Mouse (Mus musculus): ENCODE data around the gene Tekt5. TPM values are rescaled to one million over a fixed set of nuclear protein-coding genes. Genes with fewer than 3 reads are reported as not detected.

Gene Tekt5
- total and polyA plus RNA-seq, 2 experiments: 0.07 to 0.09 TPM

- Histone ChIP-seq H3K79me2 (ENCODE audit: control insufficient read depth, insufficient read depth, low read length) (no peaks in the 10 kb centered on the region), H3K36me3 (ENCODE audit: control insufficient read depth, insufficient read depth, low read length) (no peaks in the 10 kb centered on the region), H3K27ac (replicated peaks; ENCODE audit: insufficient read depth, low read depth, low read length) (no peak overlapping the region), H3K4me1 (ENCODE audit: control insufficient read depth, insufficient read depth, low read length) (peaks cover 3% of the 10 kb centered on the region; the same call in 1 of the 2 replicates), H3K27me3 (ENCODE audit: control insufficient read depth, insufficient read depth, low read length) (no peaks in the 10 kb centered on the region), H3K9ac (ENCODE audit: low read depth, low read length) (peak overlapping the region; percentile 84), H3K4me3 (ENCODE audit: insufficient read depth, low read depth, low read length) (peak overlapping the region; percentile 80)
- TF ChIP-seq POLR2A (IDR thresholded peaks at IDR 0.05; ENCODE audit: extremely low read depth, insufficient read depth, low read length): no peak
- TF ChIP-seq CTCF (IDR thresholded peaks at IDR 0.05; ENCODE audit: low read depth, low read length): peak; percentile 38; the same call in 1 of the 2 replicates
- WGBS: 5% methylated on average over 15 of the region's 15 CpGs
- DNase-seq (ENCODE audit: extremely low read depth, low read depth, low spot score): no peak
These were observed 82.1 kb downstream of the Tekt5 start for GRCm38 (mm10) chr16:10313226-10313625.

GRCm38 (mm10) chr16:10311989-10312388, 83.3 kb downstream of the Tekt5 start:
- peaks cover 3% of the 10 kb centered on the region; the same call in 1 of the 2 replicates for H3K4me1 ChIP-seq (ENCODE audit: control insufficient read depth, insufficient read depth, low read length)
- WGBS: 71% methylated on average over 4 of the region's 4 CpGs
- H3K27me3 ChIP-seq (ENCODE audit: control insufficient read depth, insufficient read depth, low read length): no peaks in the 10 kb centered on the region
- no peak overlapping the region for H3K9ac ChIP-seq (ENCODE audit: low read depth, low read length)
- no peak overlapping the region for H3K27ac ChIP-seq (replicated peaks; ENCODE audit: insufficient read depth, low read depth, low read length)
- H3K79me2 ChIP-seq (ENCODE audit: control insufficient read depth, insufficient read depth, low read length): no peaks in the 10 kb centered on the region
- H3K4me3 ChIP-seq (ENCODE audit: insufficient read depth, low read depth, low read length): no peak overlapping the region
- H3K36me3 ChIP-seq (ENCODE audit: control insufficient read depth, insufficient read depth, low read length): no peaks in the 10 kb centered on the region
- DNase-seq (ENCODE audit: extremely low read depth, low read depth, low spot score): no peak
- TF ChIP-seq CTCF (IDR thresholded peaks at IDR 0.05; ENCODE audit: low read depth, low read length) (no peak), POLR2A (IDR thresholded peaks at IDR 0.05; ENCODE audit: extremely low read depth, insufficient read depth, low read length) (no peak)

- no peaks in the 10 kb centered on the region for H3K79me2 ChIP-seq (ENCODE audit: control insufficient read depth, insufficient read depth, low read length)
- H3K4me1 ChIP-seq (ENCODE audit: control insufficient read depth, insufficient read depth, low read length): no peaks in the 10 kb centered on the region; the same call in 1 of the 2 replicates
- H3K27ac ChIP-seq (replicated peaks; ENCODE audit: insufficient read depth, low read depth, low read length): no peak overlapping the region
- H3K4me3 ChIP-seq (ENCODE audit: insufficient read depth, low read depth, low read length): no peak overlapping the region
- no peak for DNase-seq (ENCODE audit: extremely low read depth, low read depth, low spot score)
- no peak overlapping the region for H3K9ac ChIP-seq (ENCODE audit: low read depth, low read length)
- WGBS: 77% methylated on average over 3 of the region's 3 CpGs
- TF ChIP-seq CTCF (IDR thresholded peaks at IDR 0.05; ENCODE audit: low read depth, low read length): no peak
- no peak for TF ChIP-seq POLR2A (IDR thresholded peaks at IDR 0.05; ENCODE audit: extremely low read depth, insufficient read depth, low read length)
- no peaks in the 10 kb centered on the region for H3K27me3 ChIP-seq (ENCODE audit: control insufficient read depth, insufficient read depth, low read length)
- no peaks in the 10 kb centered on the region for H3K36me3 ChIP-seq (ENCODE audit: control insufficient read depth, insufficient read depth, low read length)
These were observed 84.2 kb downstream of the Tekt5 start for GRCm38 (mm10) chr16:10311086-10311485.

GRCm38 (mm10) chr16:10310507-10310906, 84.8 kb downstream of the Tekt5 start:
- Histone ChIP-seq H3K36me3 (ENCODE audit: control insufficient read depth, insufficient read depth, low read length) (no peaks in the 10 kb centered on the region), H3K4me3 (ENCODE audit: insufficient read depth, low read depth, low read length) (no peak overlapping the region), H3K9ac (ENCODE audit: low read depth, low read length) (no peak overlapping the region), H3K79me2 (ENCODE audit: control insufficient read depth, insufficient read depth, low read length) (no peaks in the 10 kb centered on the region), H3K27ac (replicated peaks; ENCODE audit: insufficient read depth, low read depth, low read length) (no peak overlapping the region), H3K27me3 (ENCODE audit: control insufficient read depth, insufficient read depth, low read length) (no peaks in the 10 kb centered on the region), H3K4me1 (ENCODE audit: control insufficient read depth, insufficient read depth, low read length) (no peaks in the 10 kb centered on the region; the same call in 1 of the 2 replicates)
- 82% methylated on average over 5 of the region's 5 CpGs for WGBS
- TF ChIP-seq POLR2A (IDR thresholded peaks at IDR 0.05; ENCODE audit: extremely low read depth, insufficient read depth, low read length) (no peak), CTCF (IDR thresholded peaks at IDR 0.05; ENCODE audit: low read depth, low read length) (no peak)
- DNase-seq (ENCODE audit: extremely low read depth, low read depth, low spot score): no peak

Other genes with a start within 250 kb of the Tekt5 start
- not detected in 2 replicates for gene Rpl39l, start 225.3 kb downstream of the Tekt5 start, total RNA-seq (2014; rRNA removed)
- not detected in 2 replicates for gene Rpl39l, start 225.3 kb downstream of the Tekt5 start, polyA plus RNA-seq (2012; rRNA removed)
- 0.09 TPM in 1 of 2 replicates, not detected in the other for gene Atf7ip2, start 202.8 kb downstream of the Tekt5 start, total RNA-seq (2014; rRNA removed)
- not detected in 2 replicates for gene Atf7ip2, start 202.8 kb downstream of the Tekt5 start, polyA plus RNA-seq (2012; rRNA removed)
- 5.7 and 10.7 TPM in 2 replicates for gene Emp2, start 81.5 kb downstream of the Tekt5 start, total RNA-seq (2014; rRNA removed)
- gene Emp2, start 81.5 kb downstream of the Tekt5 start, polyA plus RNA-seq (2012; rRNA removed): 7.2 and 14.1 TPM in 2 replicates
- 16.4 and 19.4 TPM in 2 replicates for gene Nubp1, start 16.5 kb upstream of the Tekt5 start, total RNA-seq (2014; rRNA removed)
- gene Nubp1, start 16.5 kb upstream of the Tekt5 start, polyA plus RNA-seq (2012; rRNA removed): 20.0 and 24.5 TPM in 2 replicates
- 0.37 and 0.40 TPM in 2 replicates for gene Tvp23a, start 51.9 kb upstream of the Tekt5 start, total RNA-seq (2014; rRNA removed)
- gene Tvp23a, start 51.9 kb upstream of the Tekt5 start, polyA plus RNA-seq (2012; rRNA removed): 0.05 and 0.24 TPM in 2 replicates
- gene Ciita, start 84.6 kb upstream of the Tekt5 start, total RNA-seq (2014; rRNA removed): 1.0 and 2.2 TPM in 2 replicates
- 0.51 and 1.1 TPM in 2 replicates for gene Ciita, start 84.6 kb upstream of the Tekt5 start, polyA plus RNA-seq (2012; rRNA removed)
- 8.9 and 12.3 TPM in 2 replicates for gene Dexi, start 147.6 kb upstream of the Tekt5 start, total RNA-seq (2014; rRNA removed)
- 70.0 and 99.8 TPM in 2 replicates for gene Dexi, start 147.6 kb upstream of the Tekt5 start, polyA plus RNA-seq (2012; rRNA removed)
- gene Clec16a, start 149.8 kb upstream of the Tekt5 start, total RNA-seq (2014; rRNA removed): 11.6 and 13.4 TPM in 2 replicates
- gene Clec16a, start 149.8 kb upstream of the Tekt5 start, polyA plus RNA-seq (2012; rRNA removed): 8.5 and 9.8 TPM in 2 replicates